Mouse (Mus musculus) pancreas, adult 10 weeks (tissue): ENCODE measurements around the gene Arid3c. TPM values are rescaled to one million over a fixed set of nuclear protein-coding genes. Genes with fewer than 3 reads are reported as not detected.

Experiments
- polyA plus RNA-seq: library from polyadenylated mRNA; stranded (reverse); fragments of 350-450 nt; fragmentation: Illumina TruSeq; extraction: RNeasy Lipid Tissue Mini Kit (QIAGEN cat#74804); gene quantifications from one replicate; pipeline ENCODE4 v1.2.3, GENCODE M21; 2015; ENCODE audit warnings: low read depth, low replicate concordance; ENCODE audit not compliant: insufficient read depth

The Arid3c gene
- polyA plus RNA-seq = not detected

GRCm38 (mm10) chr4:41731052-41731765 is at the start of gene Arid3c:
Gene Arid3c (minus strand): TSS chr4:41731142.

GRCm38 (mm10) chr4:41774002-41774401 is 43.1 kb upstream of the Arid3c start, which contains the start of gene Ccl27a:
Gene Ccl27a (minus strand): TSS chr4:41774247.

GRCm38 (mm10) chr4:41755338-41756305 is 24.7 kb upstream of the Arid3c start, which contains the start of gene Sigmar1:
Gene Sigmar1 (minus strand): TSS chr4:41756157.

GRCm38 (mm10) chr4:41754797-41755337 is 23.9 kb upstream of the Arid3c start, which contains the start of gene Galt:
Gene Galt (plus strand): TSS chr4:41755228.

GRCm38 (mm10) chr4:41722918-41723351 is 8.0 kb downstream of the Arid3c start, which contains the start of gene Dctn3:
Gene Dctn3 (minus strand): TSS chr4:41723170.

GRCm38 (mm10) chr4:41713197-41714067 is 17.5 kb downstream of the Arid3c start, which contains the start of gene Rpp25l:
Gene Rpp25l (minus strand): TSS chr4:41713534.

GRCm38 (mm10) chr4:41699783-41700182 is 31.2 kb downstream of the Arid3c start, which contains the start of gene Il11ra1:
Gene Il11ra1 (plus strand): TSS chr4:41699989.

GRCm38 (mm10) chr4:41696930-41697841 is 33.8 kb downstream of the Arid3c start, which contains the start of gene Cntfr:
Gene Cntfr (minus strand): TSS chr4:41697089.

Other genes with a start within 250 kb of the Arid3c start
- gene AI464131, start 228.1 kb downstream of the Arid3c start, polyA plus RNA-seq = 1.4 TPM
- gene 1110017D15Rik, start 213.8 kb downstream of the Arid3c start, polyA plus RNA-seq = not detected
- 8.8 TPM for gene Fam219a, start 161.6 kb downstream of the Arid3c start, polyA plus RNA-seq
- gene Dnaic1, start 161.4 kb downstream of the Arid3c start, polyA plus RNA-seq = 0.72 TPM
- gene Enho, start 90.8 kb downstream of the Arid3c start, polyA plus RNA-seq = 5.9 TPM
- 2.7 TPM for gene Cntfr, start 34.1 kb downstream of the Arid3c start, polyA plus RNA-seq
- 70.9 TPM for gene Il11ra1, start 31.2 kb downstream of the Arid3c start, polyA plus RNA-seq
- gene Rpp25l, start 17.6 kb downstream of the Arid3c start, polyA plus RNA-seq = 14.3 TPM
- gene Dctn3, start 8.0 kb downstream of the Arid3c start, polyA plus RNA-seq = 13.2 TPM
- 16.1 TPM for gene Galt, start 24.1 kb upstream of the Arid3c start, polyA plus RNA-seq
- 12.5 TPM for gene Sigmar1, start 25.0 kb upstream of the Arid3c start, polyA plus RNA-seq
- gene Ccl27a, start 43.1 kb upstream of the Arid3c start, polyA plus RNA-seq = 9.6 TPM
- gene Gm21541, start 172.5 kb upstream of the Arid3c start, polyA plus RNA-seq = not detected
- gene Gm20878, start 210.4 kb upstream of the Arid3c start, polyA plus RNA-seq = not detected
- 0.24 TPM for gene Fam205a4, start 234.9 kb upstream of the Arid3c start, polyA plus RNA-seq